8 mouse cellular contexts compared by ENCODE assay signal in the genomic region with DNA sequence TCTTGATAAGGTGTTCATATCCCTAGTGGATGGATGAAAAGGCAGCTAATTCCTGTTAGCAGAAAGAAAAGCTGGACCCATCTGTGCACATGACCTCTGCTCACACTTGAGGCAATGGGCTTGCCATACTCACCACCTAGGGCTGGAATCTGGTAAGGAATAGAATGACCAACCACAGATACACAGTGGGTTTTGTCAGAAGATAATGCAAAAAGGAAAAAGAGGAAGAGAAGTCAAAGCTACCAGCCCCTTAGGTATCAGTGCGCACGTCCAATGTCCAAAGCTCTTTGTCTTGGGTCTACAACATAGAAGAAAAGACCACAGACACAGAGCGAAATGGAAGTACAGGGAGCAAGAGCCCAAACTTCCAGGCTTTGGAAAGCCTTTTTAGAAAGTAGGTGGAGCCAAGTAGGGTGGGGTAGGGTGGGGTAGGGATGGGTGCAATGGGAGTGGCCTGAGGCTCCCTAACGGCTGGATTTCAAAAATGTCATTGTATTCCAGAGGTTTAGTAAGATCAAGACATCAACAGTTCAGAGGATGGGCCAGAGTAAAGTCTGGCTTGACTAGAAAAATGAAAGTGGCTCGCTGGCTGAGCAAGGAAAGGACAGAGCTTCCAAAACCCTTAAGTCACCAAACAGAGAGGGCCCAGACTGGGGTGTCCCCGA. TPM values are rescaled to one million over a fixed set of nuclear protein-coding genes. Genes with fewer than 3 reads are reported as not detected.
A peak's percentile ranks its signal among the peaks of the same experiment; 100 is the strongest.
DNase-seq lines count a peak whose midpoint lies in the region; ATAC-seq and TF ChIP-seq lines count a peak whose summit lies in the region.

No protein-coding gene starts in this region.

- DNase-seq in left cerebral cortex, adult 2 months (ENCODE audit: extremely low spot score in 1 of 2, low spot score in 2 of 2): no peak
- DNase-seq in left cerebral cortex, adult 9 months (ENCODE audit: low spot score in 2 of 2): no peak
- no peak for DNase-seq in embryonic facial prominence, embryonic 14.5 days (ENCODE audit: low spot score)
- no peak for DNase-seq in frontal cortex, adult 2 months (ENCODE audit: extremely low spot score in 1 of 2, low spot score in 1 of 2)
- DNase-seq in adrenal gland, adult 2 months: no peak

- no peaks in the 10 kb centered on the region for H3K9me3 ChIP-seq in embryonic facial prominence, embryonic 14.5 days (ENCODE audit: control insufficient read depth, low read length)
- no peaks in the 10 kb centered on the region for H3K9me3 ChIP-seq in intestine, embryonic 16.5 days (ENCODE audit: control insufficient read depth, low read length)
- no peaks in the 10 kb centered on the region for H3K9me3 ChIP-seq in neural tube, embryonic 14.5 days (ENCODE audit: control insufficient read depth, low read length)

- peaks cover 52% of the 10 kb centered on the region for H3K4me1 ChIP-seq in embryonic facial prominence, embryonic 14.5 days (ENCODE audit: control insufficient read depth, insufficient read depth, low read length)
- peaks cover 27% of the 10 kb centered on the region for H3K4me1 ChIP-seq in intestine, embryonic 16.5 days (ENCODE audit: control insufficient read depth, insufficient read depth, low read length)
- H3K4me1 ChIP-seq in neural tube, embryonic 14.5 days (ENCODE audit: control insufficient read depth, insufficient read depth, low read length): peaks cover 6% of the 10 kb centered on the region; the same call in 1 of the 2 replicates

- H3K4me2 ChIP-seq in embryonic facial prominence, embryonic 14.5 days (ENCODE audit: low read depth, low read length): peak overlapping the region; percentile 84
- peak overlapping the region; percentile 93 for H3K4me2 ChIP-seq in intestine, embryonic 16.5 days (ENCODE audit: low read depth, low read length)
- H3K4me2 ChIP-seq in neural tube, embryonic 14.5 days (ENCODE audit: low read depth, low read length): peak overlapping the region; percentile 89

- H3K36me3 ChIP-seq in embryonic facial prominence, embryonic 14.5 days (ENCODE audit: control insufficient read depth, insufficient read depth, low read length): peaks cover 29% of the 10 kb centered on the region
- no peaks in the 10 kb centered on the region for H3K36me3 ChIP-seq in intestine, embryonic 16.5 days (ENCODE audit: control insufficient read depth, insufficient read depth, low read length)
- H3K36me3 ChIP-seq in neural tube, embryonic 14.5 days (ENCODE audit: control insufficient read depth, insufficient read depth, low read length): no peaks in the 10 kb centered on the region

- TF ChIP-seq CTCF in left cerebral cortex, adult 2 months (IDR thresholded peaks at IDR 0.05): no peak

- H3K9ac ChIP-seq in embryonic facial prominence, embryonic 14.5 days (ENCODE audit: low read depth, low read length): peak overlapping the region; percentile 97
- H3K9ac ChIP-seq in intestine, embryonic 16.5 days (ENCODE audit: low read depth, low read length): peak overlapping the region; percentile 88
- H3K9ac ChIP-seq in neural tube, embryonic 14.5 days (replicated peaks; ENCODE audit: low read depth, low read length): no peak overlapping the region

- peak overlapping the region; percentile 84 for H3K4me3 ChIP-seq in left cerebral cortex, adult 2 months
- peak overlapping the region; percentile 97 for H3K4me3 ChIP-seq in embryonic facial prominence, embryonic 14.5 days (ENCODE audit: low read depth, low read length)
- peak overlapping the region; percentile 76 for H3K4me3 ChIP-seq in intestine, embryonic 16.5 days (ENCODE audit: low read length)
- H3K4me3 ChIP-seq in neural tube, embryonic 14.5 days (ENCODE audit: low read depth, low read length): peak overlapping the region; percentile 64

- intact Hi-C loops in left cerebral cortex, adult 2 months (cut with DNase I): loop anchor here (2.0 kb wide), 1 partner anchor 17 kb away; no protein-coding TSS in a partner anchor

- no peak for ATAC-seq in embryonic facial prominence, embryonic 14.5 days (ENCODE audit: low read depth)
- no peak for ATAC-seq in intestine, embryonic 16.5 days
- ATAC-seq in neural tube, embryonic 14.5 days (ENCODE audit: low read depth): no peak
- ATAC-seq in granulocyte monocyte progenitor cell, adult 5-6 weeks (replicated peaks; ENCODE audit: poor library complexity, severe bottlenecking): no peak

- WGBS in embryonic facial prominence, embryonic 14.5 days: 44% methylated on average over 6 of the region's 6 CpGs
- WGBS in intestine, embryonic 16.5 days: 52% methylated on average over 6 of the region's 6 CpGs
- WGBS in neural tube, embryonic 14.5 days: 61% methylated on average over 5 of the region's 6 CpGs

- H3K27ac ChIP-seq in left cerebral cortex, adult 2 months: peak overlapping the region; percentile 94
- peak overlapping the region; percentile 99 for H3K27ac ChIP-seq in embryonic facial prominence, embryonic 14.5 days (replicated peaks; ENCODE audit: low read depth, low read length)
- peak overlapping the region; percentile 82 for H3K27ac ChIP-seq in intestine, embryonic 16.5 days (ENCODE audit: low read length)
- no peak overlapping the region for H3K27ac ChIP-seq in neural tube, embryonic 14.5 days (ENCODE audit: low read depth, low read length)

- no peaks in the 10 kb centered on the region for H3K27me3 ChIP-seq in embryonic facial prominence, embryonic 14.5 days (replicated peaks; ENCODE audit: control insufficient read depth, insufficient read depth, low read length)
- H3K27me3 ChIP-seq in intestine, embryonic 16.5 days (replicated peaks; ENCODE audit: control insufficient read depth, insufficient read depth, low read length): no peaks in the 10 kb centered on the region
- H3K27me3 ChIP-seq in neural tube, embryonic 14.5 days (ENCODE audit: control insufficient read depth, insufficient read depth, low read length): 0 out of 2 replicates have a peak, but pooled peaks cover 2% of the 10 kb centered on the region

RNA-seq across cellular contexts. Expression of gene Lmna, which starts 8.3 kb away (rescaled TPM):
- total RNA-seq in left cerebral cortex, adult 2 months (2021): 10 to 100 TPM; 59.3 to 61.7 TPM
- polyA plus RNA-seq in embryonic facial prominence, embryonic 14.5 days (2014; fragmentation: Nextera tagmentation; extraction: Ambion mirVana): 426 and 482 TPM in 2 replicates
- 126 and 127 TPM in 2 replicates for polyA plus RNA-seq in intestine, embryonic 16.5 days (2015; fragmentation: Nextera tagmentation; extraction: Ambion mirVana)
- polyA plus RNA-seq in neural tube, embryonic 14.5 days (2014; fragmentation: Nextera tagmentation; extraction: Ambion mirVana): 41.0 and 41.4 TPM in 2 replicates
- 52.5 and 53.9 TPM in 2 replicates for polyA plus RNA-seq in frontal cortex, adult 2 months (2012; rRNA removed)
- not detected in 2 replicates for total RNA-seq in granulocyte monocyte progenitor cell, adult 5-6 weeks (2014; fragmentation: Nextera tagmentation)
- 0.41 and 1.6 TPM in 2 replicates for total RNA-seq in granulocyte monocyte progenitor cell, adult 5-6 weeks (2017)
- 100 to 1,000 TPM in 1 of 2 experiments, 10 to 100 TPM in 1; 78.2 to 158 TPM for total RNA-seq in adrenal gland, adult 2 months (2021)
- 170 and 236 TPM in 2 replicates for polyA plus RNA-seq in adrenal gland, adult 2 months (2012; rRNA removed)

RNA-seq across cellular contexts. Expression of gene Mex3a, which starts 30.7 kb away (rescaled TPM):
- 1 to 10 TPM; 3.2 TPM for total RNA-seq in left cerebral cortex, adult 2 months (2021)
- 21.5 and 24.7 TPM in 2 replicates for polyA plus RNA-seq in embryonic facial prominence, embryonic 14.5 days (2014; fragmentation: Nextera tagmentation; extraction: Ambion mirVana)
- 6.5 and 7.3 TPM in 2 replicates for polyA plus RNA-seq in intestine, embryonic 16.5 days (2015; fragmentation: Nextera tagmentation; extraction: Ambion mirVana)
- 34.0 and 35.3 TPM in 2 replicates for polyA plus RNA-seq in neural tube, embryonic 14.5 days (2014; fragmentation: Nextera tagmentation; extraction: Ambion mirVana)
- 4.5 and 4.7 TPM in 2 replicates for polyA plus RNA-seq in frontal cortex, adult 2 months (2012; rRNA removed)
- total RNA-seq in granulocyte monocyte progenitor cell, adult 5-6 weeks (2014; fragmentation: Nextera tagmentation): 3.8 and 5.1 TPM in 2 replicates
- 1.7 and 2.5 TPM in 2 replicates for total RNA-seq in granulocyte monocyte progenitor cell, adult 5-6 weeks (2017)
- 1 to 10 TPM; 2.3 to 3.2 TPM for total RNA-seq in adrenal gland, adult 2 months (2021)
- 1.7 and 2.1 TPM in 2 replicates for polyA plus RNA-seq in adrenal gland, adult 2 months (2012; rRNA removed)

RNA-seq across cellular contexts. Expression of gene Sema4a, which starts 40.5 kb away (rescaled TPM):
- 10 to 100 TPM; 68.7 to 71.2 TPM for total RNA-seq in left cerebral cortex, adult 2 months (2021)
- 9.5 and 10.1 TPM in 2 replicates for polyA plus RNA-seq in embryonic facial prominence, embryonic 14.5 days (2014; fragmentation: Nextera tagmentation; extraction: Ambion mirVana)
- 60.9 and 71.1 TPM in 2 replicates for polyA plus RNA-seq in intestine, embryonic 16.5 days (2015; fragmentation: Nextera tagmentation; extraction: Ambion mirVana)
- polyA plus RNA-seq in neural tube, embryonic 14.5 days (2014; fragmentation: Nextera tagmentation; extraction: Ambion mirVana): 20.8 and 21.5 TPM in 2 replicates
- 66.2 and 70.8 TPM in 2 replicates for polyA plus RNA-seq in frontal cortex, adult 2 months (2012; rRNA removed)
- total RNA-seq in granulocyte monocyte progenitor cell, adult 5-6 weeks (2014; fragmentation: Nextera tagmentation): 24.0 and 38.5 TPM in 2 replicates
- total RNA-seq in granulocyte monocyte progenitor cell, adult 5-6 weeks (2017): 25.1 and 35.7 TPM in 2 replicates
- total RNA-seq in adrenal gland, adult 2 months (2021): 10 to 100 TPM in 1 of 2 experiments, 1 to 10 TPM in 1; 8.8 to 14.3 TPM
- polyA plus RNA-seq in adrenal gland, adult 2 months (2012; rRNA removed): 31.8 and 42.4 TPM in 2 replicates

RNA-seq across cellular contexts. Expression of gene Rab25, which starts 46.6 kb away (rescaled TPM):
- not detected for total RNA-seq in left cerebral cortex, adult 2 months (2021)
- polyA plus RNA-seq in embryonic facial prominence, embryonic 14.5 days (2014; fragmentation: Nextera tagmentation; extraction: Ambion mirVana): 33.8 and 38.0 TPM in 2 replicates
- polyA plus RNA-seq in intestine, embryonic 16.5 days (2015; fragmentation: Nextera tagmentation; extraction: Ambion mirVana): 102 and 109 TPM in 2 replicates
- polyA plus RNA-seq in neural tube, embryonic 14.5 days (2014; fragmentation: Nextera tagmentation; extraction: Ambion mirVana): not detected in 2 replicates
- polyA plus RNA-seq in frontal cortex, adult 2 months (2012; rRNA removed): 0.40 and 0.67 TPM in 2 replicates
- total RNA-seq in granulocyte monocyte progenitor cell, adult 5-6 weeks (2014; fragmentation: Nextera tagmentation): 1.0 and 1.2 TPM in 2 replicates
- not detected in 2 replicates for total RNA-seq in granulocyte monocyte progenitor cell, adult 5-6 weeks (2017)
- total RNA-seq in adrenal gland, adult 2 months (2021): not detected
- polyA plus RNA-seq in adrenal gland, adult 2 months (2012; rRNA removed): 0.09 and 0.10 TPM in 2 replicates

RNA-seq across cellular contexts. Expression of gene Lamtor2, which starts 51.4 kb away (rescaled TPM):
- total RNA-seq in left cerebral cortex, adult 2 months (2021): 10 to 100 TPM; 98.3 to 99.1 TPM
- 97.9 and 107 TPM in 2 replicates for polyA plus RNA-seq in embryonic facial prominence, embryonic 14.5 days (2014; fragmentation: Nextera tagmentation; extraction: Ambion mirVana)
- polyA plus RNA-seq in intestine, embryonic 16.5 days (2015; fragmentation: Nextera tagmentation; extraction: Ambion mirVana): 244 and 256 TPM in 2 replicates
- polyA plus RNA-seq in neural tube, embryonic 14.5 days (2014; fragmentation: Nextera tagmentation; extraction: Ambion mirVana): 97.0 and 106 TPM in 2 replicates
- 110 and 131 TPM in 2 replicates for polyA plus RNA-seq in frontal cortex, adult 2 months (2012; rRNA removed)
- 60.7 and 74.3 TPM in 2 replicates for total RNA-seq in granulocyte monocyte progenitor cell, adult 5-6 weeks (2014; fragmentation: Nextera tagmentation)
- total RNA-seq in granulocyte monocyte progenitor cell, adult 5-6 weeks (2017): 102 and 122 TPM in 2 replicates
- 100 to 1,000 TPM; 153 to 154 TPM for total RNA-seq in adrenal gland, adult 2 months (2021)
- 107 and 117 TPM in 2 replicates for polyA plus RNA-seq in adrenal gland, adult 2 months (2012; rRNA removed)
